Mouse (Mus musculus) thymus, adult 2 months (tissue): ENCODE data around the gene Gopc.

ENCODE experiments used
- CTCF ChIP-seq: fragments of 200-500 bp; IDR thresholded peaks from 2 replicates; pipeline ENCODE4 v1.5.1; 2012; ENCODE audit warnings: mild to moderate bottlenecking, control low read depth, low read length, moderate library complexity, borderline replicate concordance; ENCODE audit not compliant: control insufficient read depth, poor library complexity, insufficient read depth; ENCODE audit errors: extremely low read depth
- POLR2A ChIP-seq: fragments of 200-500 bp; IDR thresholded peaks from 2 replicates; pipeline ENCODE4 v1.6.1; 2012; ENCODE audit warnings: mild to moderate bottlenecking, low read length, control low read depth, moderate library complexity; ENCODE audit not compliant: control insufficient read depth, poor library complexity, insufficient read depth; ENCODE audit errors: extremely low read depth

- no peak for TF ChIP-seq CTCF
- TF ChIP-seq POLR2A: no peak
Observed at GRCm38 (mm10) chr10:52383022-52383421, 1.1 kb upstream of the Gopc start.
